Mouse (Mus musculus) liver, adult 2 months (tissue): ENCODE results near the gene Iqgap2.

ENCODE experiments used
- CTCF ChIP-seq: fragments of 200-500 bp; IDR thresholded peaks from 2 replicates; pipeline ENCODE4 v1.5.1; 2011; ENCODE audit warnings: low read depth, low read length, control low read depth
- POLR2A ChIP-seq: fragments of 200-500 bp; IDR thresholded peaks from 2 replicates; pipeline ENCODE4 v1.6.1; 2011; ENCODE audit warnings: low read length, control low read depth; ENCODE audit not compliant: insufficient read depth; ENCODE audit errors: extremely low read depth

DNA sequence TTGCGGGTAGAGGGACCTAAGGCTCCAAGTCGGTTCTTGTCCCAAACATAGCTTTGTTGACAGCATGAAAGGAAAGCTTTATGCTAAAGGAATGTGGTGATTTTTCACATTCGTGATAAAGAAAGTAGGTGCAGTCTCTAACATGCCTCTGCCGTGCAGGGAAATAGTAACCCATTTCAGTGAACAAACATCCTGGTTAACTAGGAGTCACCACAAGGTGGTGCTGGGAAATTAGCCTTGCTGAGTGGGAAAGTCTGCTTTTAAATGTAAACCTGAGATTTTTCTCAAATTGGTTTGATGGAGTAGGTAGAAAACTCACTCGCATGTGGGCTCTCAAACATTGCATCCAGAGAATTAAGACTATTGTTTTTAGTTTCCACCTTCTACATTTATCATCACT, 152.1 kb downstream of the Iqgap2 start:
- TF ChIP-seq POLR2A (no peak), CTCF (no peak)
